Mouse (Mus musculus) myocyte (in vitro differentiated cells): Measurements from ENCODE around the gene Gm11541. TPM values are rescaled to one million over a fixed set of nuclear protein-coding genes. Genes with fewer than 3 reads are reported as not detected.

Source experiments
- H3K27me3 ChIP-seq: one replicate; pipeline ENCODE4 v1.6.1; 2011; ENCODE audit not compliant: control insufficient read depth, insufficient read depth, insufficient read length
- H3K36me3 ChIP-seq: one replicate; pipeline ENCODE4 v1.6.1; 2011; ENCODE audit not compliant: control insufficient read depth, insufficient read depth
- H3K4me2 ChIP-seq: one replicate; pipeline ENCODE4 v1.6.1; 2011; ENCODE audit warnings: low read depth, control low read depth
- H3K4me3 ChIP-seq: one replicate; pipeline ENCODE4 v1.5.1; 2011; ENCODE audit warnings: mild to moderate bottlenecking, control low read depth, moderate library complexity
- H3K79me2 ChIP-seq: one replicate; pipeline ENCODE4 v1.6.1; 2011; ENCODE audit not compliant: control insufficient read depth, insufficient read depth
- H3ac ChIP-seq: one replicate; pipeline ENCODE4 v1.6.1; 2011; ENCODE audit not compliant: control insufficient read depth, insufficient read length
- CEBPB ChIP-seq: IDR thresholded peaks from 2 replicates; pipeline ENCODE4 v1.6.1; 2011; ENCODE audit warnings: mild to moderate bottlenecking, moderate library complexity; ENCODE audit not compliant: poor library complexity, insufficient read depth, severe bottlenecking
- E2F4 ChIP-seq: IDR thresholded peaks from one replicate; pipeline ENCODE4 v1.6.1; 2011; ENCODE audit warnings: mild to moderate bottlenecking, control low read depth, moderate library complexity; ENCODE audit not compliant: insufficient read depth
- MAX ChIP-seq: IDR thresholded peaks from one replicate; pipeline ENCODE4 v1.6.1; 2011; ENCODE audit warnings: low read depth, mild to moderate bottlenecking, control low read depth
- MYOD1 ChIP-seq, 3 experiments: IDR thresholded peaks; one replicate each; pipeline ENCODE4 v1.6.1; 2011; ENCODE audit warnings: control low read depth in 2 of 3, low read depth in 2 of 3, mild to moderate bottlenecking in 2 of 3, moderate library complexity in 1 of 3; ENCODE audit not compliant: insufficient read length in 2 of 3, control insufficient read depth in 1 of 3
- MYOG ChIP-seq, 3 experiments: IDR thresholded peaks; one replicate each; pipeline ENCODE4 v1.6.1; 2011; ENCODE audit warnings: control low read depth in 2 of 3, low read depth in 2 of 3, mild to moderate bottlenecking in 2 of 3; ENCODE audit not compliant: insufficient read length in 2 of 3, control insufficient read depth in 1 of 3, insufficient read depth in 1 of 3
- POLR2A ChIP-seq: IDR thresholded peaks from one replicate; pipeline ENCODE4 v1.6.1; 2011; ENCODE audit warnings: low read depth, mild to moderate bottlenecking, control low read depth, moderate library complexity; ENCODE audit not compliant: insufficient read length
- POLR2AphosphoS2 ChIP-seq: IDR thresholded peaks from one replicate; pipeline ENCODE4 v1.6.1; 2011; ENCODE audit warnings: low read depth, control low read depth; ENCODE audit not compliant: insufficient read length
- REST ChIP-seq: IDR thresholded peaks from one replicate; pipeline ENCODE4 v1.6.1; 2011; ENCODE audit warnings: mild to moderate bottlenecking, control low read depth, moderate library complexity; ENCODE audit not compliant: insufficient read depth, insufficient read length
- SRF ChIP-seq: IDR thresholded peaks from one replicate; pipeline ENCODE4 v1.6.1; 2011; ENCODE audit warnings: low read depth; ENCODE audit not compliant: control insufficient read depth, insufficient read length
- TCF12 ChIP-seq: IDR thresholded peaks from one replicate; pipeline ENCODE4 v1.6.1; 2011; ENCODE audit warnings: mild to moderate bottlenecking, control low read depth; ENCODE audit not compliant: poor library complexity, insufficient read depth, severe bottlenecking
- TCF3 ChIP-seq: IDR thresholded peaks from one replicate; pipeline ENCODE4 v1.6.1; 2011; ENCODE audit warnings: low read depth, control low read depth; ENCODE audit not compliant: insufficient read length
- USF1 ChIP-seq: IDR thresholded peaks from one replicate; pipeline ENCODE4 v1.6.1; 2011; ENCODE audit warnings: low read depth, mild to moderate bottlenecking, control low read depth, moderate library complexity
- polyA plus RNA-seq: library from polyadenylated mRNA; unstranded; fragments of >200 nt; fragmentation: generic; extraction: Trizol; gene quantifications from one replicate; pipeline ENCODE4 v1.2.1, GENCODE M21; 2012; ENCODE audit warnings: missing spikeins

The Gm11541 gene
- polyA plus RNA-seq, 1 experiment = not detected

GRCm38 (mm10) chr11:94676754-94677606, 27.3 kb downstream of the Gm11541 start, which contains the start of gene Xylt2:
Gene Xylt2 (minus strand): TSS chr11:94677515.
- peak within 1 kb of the TSS; percentile 94 for H3K4me2 ChIP-seq
- H3K4me3 ChIP-seq = peak within 1 kb of the TSS; percentile 50
- no peaks in the 10 kb centered on the region for H3K79me2 ChIP-seq
- TF ChIP-seq MYOG (IDR thresholded peaks at IDR 0.05; ENCODE audit: control insufficient read depth in 1 of 3, insufficient read depth in 1 of 3, insufficient read length in 2 of 3, low read depth in 2 of 3) (peak in 1 of 3 experiments; percentile 30), POLR2A (peak; percentile 92), TCF12 (no peak), POLR2AphosphoS2 (peak; percentile 80), SRF (no peak)
- H3ac ChIP-seq = peak within 1 kb of the TSS; percentile 46
- H3K27me3 ChIP-seq = no peaks in the 10 kb centered on the region
- H3K36me3 ChIP-seq = no peaks in the 10 kb centered on the region

- Histone ChIP-seq H3K27me3 (no peaks in the 10 kb centered on the region), H3K4me2 (peak overlapping the region; percentile 94), H3K79me2 (no peaks in the 10 kb centered on the region), H3ac (peak overlapping the region; percentile 46), H3K4me3 (peak overlapping the region; percentile 50), H3K36me3 (no peaks in the 10 kb centered on the region)
- no peak for TF ChIP-seq REST
- TF ChIP-seq TCF3 = no peak
- TF ChIP-seq USF1 = no peak
- no peak for TF ChIP-seq SRF
- no peak for TF ChIP-seq TCF12
- TF ChIP-seq MYOD1 (IDR thresholded peaks at IDR 0.05; ENCODE audit: control insufficient read depth in 1 of 3, insufficient read length in 2 of 3, low read depth in 2 of 3) = no peak
- TF ChIP-seq MAX = no peak
Measured at GRCm38 (mm10) chr11:94676308-94676707, 28.0 kb downstream of the Gm11541 start.

- Histone ChIP-seq H3K79me2 (no peaks in the 10 kb centered on the region), H3ac (no peak overlapping the region), H3K4me2 (no peak overlapping the region), H3K36me3 (no peaks in the 10 kb centered on the region), H3K27me3 (no peaks in the 10 kb centered on the region), H3K4me3 (no peak overlapping the region)
- TF ChIP-seq POLR2AphosphoS2 (no peak), POLR2A (no peak), TCF12 (no peak), MYOG (IDR thresholded peaks at IDR 0.05; ENCODE audit: control insufficient read depth in 1 of 3, insufficient read depth in 1 of 3, insufficient read length in 2 of 3, low read depth in 2 of 3) (no peak), TCF3 (no peak), MYOD1 (IDR thresholded peaks at IDR 0.05; ENCODE audit: control insufficient read depth in 1 of 3, insufficient read length in 2 of 3, low read depth in 2 of 3) (no peak), USF1 (no peak), CEBPB (no peak)
Measured at GRCm38 (mm10) chr11:94675446-94675845, 28.9 kb downstream of the Gm11541 start.

- TF ChIP-seq REST (no peak), E2F4 (no peak), MYOG (IDR thresholded peaks at IDR 0.05; ENCODE audit: control insufficient read depth in 1 of 3, insufficient read depth in 1 of 3, insufficient read length in 2 of 3, low read depth in 2 of 3) (no peak), TCF12 (no peak), SRF (no peak), POLR2A (no peak), MYOD1 (IDR thresholded peaks at IDR 0.05; ENCODE audit: control insufficient read depth in 1 of 3, insufficient read length in 2 of 3, low read depth in 2 of 3) (no peak), POLR2AphosphoS2 (no peak), MAX (no peak)
- H3K27me3 ChIP-seq = no peaks in the 10 kb centered on the region
- no peaks in the 10 kb centered on the region for H3K79me2 ChIP-seq
- no peaks in the 10 kb centered on the region for H3K36me3 ChIP-seq
- no peak overlapping the region for H3K4me3 ChIP-seq
- no peak overlapping the region for H3ac ChIP-seq
- no peak overlapping the region for H3K4me2 ChIP-seq
Measured at GRCm38 (mm10) chr11:94674984-94675383, 29.3 kb downstream of the Gm11541 start.

GRCm38 (mm10) chr11:94665281-94665680, 39.0 kb downstream of the Gm11541 start:
- no peak for TF ChIP-seq REST
- no peak for TF ChIP-seq E2F4
- TF ChIP-seq MYOD1 (IDR thresholded peaks at IDR 0.05; ENCODE audit: control insufficient read depth in 1 of 3, insufficient read length in 2 of 3, low read depth in 2 of 3) = no peak
- no peak for TF ChIP-seq CEBPB
- no peak overlapping the region for H3K4me3 ChIP-seq

More at GRCm38 (mm10) chr11:94665281-94665680, 39.0 kb downstream of the Gm11541 start:
- Histone ChIP-seq H3K4me2 (no peak overlapping the region), H3K36me3 (no peaks in the 10 kb centered on the region), H3K27me3 (no peaks in the 10 kb centered on the region), H3ac (no peak overlapping the region), H3K79me2 (no peaks in the 10 kb centered on the region)
